Mouse (Mus musculus) left cerebral cortex, postnatal 36 days (tissue): ENCODE measurements at regions not wholly inside any gene's neighbourhood (a gene's known extent, or its start where the extent isn't known, plus 50 kb on each side); places are given as distances from the start of the nearest gene placed in this dataset.

Experiments
- DNase-seq, 2 experiments: peaks; one replicate each; pipeline ENCODE4 v3.0.0; 2021 to 2022; ENCODE audit warnings: low spot score in 2 of 2, mixed read lengths in 1 of 2
- intact Hi-C: fragments of 180-260 bp; cut with DNase I; formaldehyde crosslinking; loops from one replicate; pipeline ENCODE4 v1.15.1; 2025

DNA sequence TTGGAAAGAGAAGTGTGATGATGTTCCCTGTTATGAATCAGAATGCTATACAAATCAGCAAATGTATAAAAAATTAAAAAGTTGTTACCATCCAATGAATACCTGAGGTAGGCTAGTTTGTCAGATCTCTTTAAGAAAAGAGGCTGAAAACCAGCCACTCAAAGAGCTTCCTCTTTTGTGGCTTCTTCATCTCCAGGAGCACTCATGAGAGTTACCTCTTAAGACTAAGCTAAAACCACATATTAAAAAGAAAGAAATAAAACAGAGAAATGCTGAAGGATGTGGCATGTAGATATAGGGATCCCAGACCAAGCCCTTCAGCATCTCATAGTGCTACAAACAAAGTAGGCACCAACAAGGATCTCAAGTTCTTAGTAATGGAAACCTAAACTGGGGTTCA lies 890.9 kb upstream of the Acvr2a start:
- intact Hi-C loops = no loop called here
- no peak for DNase-seq

DNA sequence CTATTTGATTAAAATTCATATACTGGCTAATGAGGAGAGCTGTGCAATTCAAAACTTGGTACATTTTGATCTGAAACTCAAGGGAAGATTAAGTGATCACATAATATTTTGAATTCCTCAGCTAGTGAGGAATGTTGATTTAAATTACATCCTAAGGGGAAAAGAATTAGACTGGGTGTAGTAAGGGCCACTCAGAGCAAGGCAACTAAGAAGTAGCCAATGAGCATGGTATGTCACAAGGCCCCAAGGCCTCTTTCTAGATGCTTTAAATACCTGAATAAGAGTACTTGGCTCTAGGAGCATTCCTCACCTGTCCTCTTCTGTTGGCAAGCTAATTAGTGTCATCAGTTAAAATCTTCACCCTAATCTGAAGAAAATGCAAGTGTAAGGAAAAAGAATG lies 887.3 kb upstream of the Acvr2a start:
- DNase-seq = no peak
- intact Hi-C loops = no loop called here

DNA sequence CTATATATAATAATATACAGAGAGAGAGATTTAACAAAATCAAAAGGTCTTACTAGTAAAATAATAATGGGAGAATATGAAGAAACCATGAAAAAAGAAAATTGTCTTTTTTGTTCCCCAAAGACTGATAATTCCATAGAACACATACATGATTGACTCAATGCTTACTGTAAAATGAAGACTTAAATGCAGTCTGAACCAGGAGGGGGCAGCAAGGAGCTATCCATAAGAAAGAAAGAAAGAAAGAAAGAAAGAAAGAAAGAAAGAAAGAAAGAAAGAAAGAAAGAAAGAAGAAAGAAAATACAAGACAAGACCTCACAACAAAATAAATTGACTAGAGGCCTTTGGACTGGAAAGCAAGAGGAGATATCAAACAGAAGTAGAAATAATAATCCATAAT lies 868.8 kb upstream of the Acvr2a start:
- DNase-seq = no peak
- intact Hi-C loops = no loop called here

DNA sequence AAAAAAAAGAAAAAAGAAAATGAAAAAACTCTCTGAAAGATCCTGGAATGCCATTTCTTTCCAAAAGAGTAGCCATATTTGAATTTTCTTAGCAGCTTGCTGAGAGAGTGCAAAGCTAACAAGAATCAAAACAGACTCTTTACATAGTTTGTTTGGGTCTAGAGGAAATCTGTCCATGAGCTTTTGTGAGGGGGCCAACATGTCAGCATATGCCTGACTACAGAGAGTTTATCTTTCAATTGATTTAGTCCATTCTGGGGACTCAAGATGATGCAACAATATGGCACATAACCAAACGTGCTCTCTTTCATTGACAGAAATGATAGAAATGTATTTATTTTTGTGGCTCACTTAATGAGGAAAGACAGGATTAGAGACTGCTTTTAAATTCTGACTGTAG lies 822.8 kb upstream of the Acvr2a start:
- intact Hi-C loops = no loop called here
- DNase-seq = no peak

DNA sequence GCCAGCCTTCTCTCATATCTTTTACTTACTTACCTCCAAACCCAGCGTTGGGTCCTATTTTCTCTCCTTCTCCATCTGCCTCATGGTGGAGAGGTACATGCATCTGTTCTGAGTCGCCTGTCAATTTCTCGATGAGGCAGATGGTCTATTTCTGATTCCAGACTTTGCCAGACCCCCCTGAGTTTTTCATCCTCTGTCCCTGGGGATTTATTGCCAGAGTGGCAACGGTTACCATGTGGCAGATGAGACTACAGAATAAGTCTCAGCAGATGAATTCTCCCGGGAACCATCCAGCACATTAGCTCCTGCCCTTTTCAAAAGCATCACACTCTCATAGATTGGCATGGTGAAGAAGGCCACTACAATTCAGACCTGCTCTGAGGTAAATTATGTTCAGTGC lies 819.7 kb upstream of the Acvr2a start:
- intact Hi-C loops = no loop called here
- DNase-seq = no peak

DNA sequence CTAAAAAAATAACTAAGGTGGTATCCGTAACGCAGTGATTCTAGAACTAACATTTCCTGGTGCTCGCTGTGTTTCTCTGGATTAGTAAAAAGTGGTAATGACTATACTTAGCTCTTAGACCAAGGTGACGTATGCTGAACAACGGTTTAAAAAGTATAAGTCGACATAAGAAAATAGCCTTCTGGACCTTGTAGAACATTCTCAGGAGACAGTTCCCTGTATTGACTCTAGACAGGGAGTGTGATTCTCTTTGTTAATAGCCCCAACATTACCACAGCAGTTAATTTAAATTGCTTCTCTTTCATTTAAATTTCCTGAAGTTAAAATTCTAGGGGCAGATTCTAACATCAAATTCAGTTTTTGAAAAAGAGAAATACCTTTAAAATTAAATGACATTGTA lies 812.7 kb upstream of the Acvr2a start:
- intact Hi-C loops = no loop called here
- no peak for DNase-seq

- intact Hi-C loops = loop anchor here (2.0 kb wide), 1 partner anchor 881 kb away; no protein-coding TSS in a partner anchor
- DNase-seq = peak in 1 of 2 experiments; percentile 12
Measured at GRCm38 (mm10) chr2:48001800-48002507, 812.0 kb upstream of the Acvr2a start.

DNA sequence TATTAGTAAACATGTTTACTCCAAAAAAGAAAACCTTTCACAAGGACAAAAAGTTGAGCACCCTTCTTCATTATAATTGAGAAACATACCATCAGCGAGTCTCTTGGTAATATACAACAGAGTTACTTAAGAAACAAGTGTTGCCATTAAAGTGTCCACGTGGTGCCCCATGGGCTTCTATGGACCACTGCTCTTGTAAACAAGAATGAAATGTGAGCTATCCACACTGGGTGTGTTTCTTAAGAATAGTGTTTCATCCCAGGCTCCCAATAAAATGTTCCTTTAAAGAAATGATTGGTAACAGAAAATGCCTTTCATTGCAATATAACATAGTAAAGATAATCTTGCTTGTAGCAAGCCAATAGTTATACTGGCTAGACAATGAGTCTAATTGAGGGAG lies 803.6 kb upstream of the Acvr2a start:
- intact Hi-C loops = no loop called here
- DNase-seq = no peak

DNA sequence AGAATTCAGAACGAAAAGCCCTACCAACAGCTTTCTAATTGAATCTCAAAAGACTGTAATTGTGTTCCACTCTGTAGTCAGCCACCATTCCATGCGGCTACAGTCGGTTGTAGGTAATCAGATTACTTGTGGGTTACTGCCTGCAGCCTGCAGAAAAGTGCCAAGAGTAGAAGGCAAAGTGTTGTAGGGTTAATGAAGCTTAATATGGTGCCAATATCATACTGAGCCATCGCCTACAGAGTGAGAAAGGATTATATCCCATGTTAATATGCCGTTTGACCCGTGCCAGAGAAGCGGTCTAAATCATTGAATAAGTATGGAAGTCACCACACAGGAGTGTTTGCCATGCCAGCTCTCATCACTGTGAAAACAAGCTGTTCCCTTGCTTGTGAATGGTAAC lies 786.4 kb upstream of the Acvr2a start:
- no peak for DNase-seq
- intact Hi-C loops = no loop called here

GRCm38 (mm10) chr2:48061375-48061774 lies 752.5 kb upstream of the Acvr2a start:
- no peak for DNase-seq
- intact Hi-C loops = no loop called here

DNA sequence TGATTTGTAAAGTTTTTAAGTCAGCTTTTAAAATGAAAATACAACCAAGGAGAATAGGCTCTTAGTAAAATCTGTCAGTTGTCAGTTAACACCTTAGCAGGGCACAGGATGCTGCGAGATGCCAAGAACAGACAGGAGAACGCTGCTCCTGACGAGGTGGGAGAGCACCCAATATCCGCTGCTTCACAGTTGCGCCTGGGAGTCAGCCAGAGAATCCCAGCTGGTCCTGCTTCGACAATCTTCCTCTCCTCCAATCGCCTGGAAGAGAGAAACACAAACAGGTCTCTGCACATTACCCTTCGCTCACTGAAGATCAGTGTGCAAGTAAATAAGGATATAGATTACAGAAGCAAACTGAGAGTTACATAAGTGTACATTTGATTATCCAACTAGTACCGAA lies 750.5 kb upstream of the Acvr2a start:
- DNase-seq = peak; percentile 30
- intact Hi-C loops = no loop called here

DNA sequence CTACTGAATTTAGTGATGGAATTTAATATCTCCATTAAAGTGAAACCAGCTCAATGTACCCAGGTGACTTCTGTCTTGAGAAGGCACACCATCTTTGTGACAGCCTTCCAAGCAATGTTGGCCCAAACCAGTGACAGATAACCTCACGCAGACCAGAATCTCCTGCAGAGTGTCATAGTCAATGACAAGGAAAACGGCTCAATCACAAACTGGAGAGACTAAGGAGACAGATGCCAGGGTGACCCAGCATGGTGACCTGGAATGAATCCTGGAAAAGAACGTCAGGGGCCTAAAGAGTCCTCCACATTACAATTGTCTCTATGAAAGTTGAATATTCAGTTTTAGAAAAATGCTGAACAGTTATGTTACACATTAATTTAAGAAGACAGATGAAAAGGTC lies 748.7 kb upstream of the Acvr2a start:
- intact Hi-C loops = no loop called here
- no peak for DNase-seq

GRCm38 (mm10) chr2:48082120-48082799 lies 731.6 kb upstream of the Acvr2a start:
- DNase-seq = no peak
- intact Hi-C loops = no loop called here

GRCm38 (mm10) chr2:48098287-48098686 lies 715.6 kb upstream of the Acvr2a start:
- no peak for DNase-seq
- intact Hi-C loops = no loop called here

DNA sequence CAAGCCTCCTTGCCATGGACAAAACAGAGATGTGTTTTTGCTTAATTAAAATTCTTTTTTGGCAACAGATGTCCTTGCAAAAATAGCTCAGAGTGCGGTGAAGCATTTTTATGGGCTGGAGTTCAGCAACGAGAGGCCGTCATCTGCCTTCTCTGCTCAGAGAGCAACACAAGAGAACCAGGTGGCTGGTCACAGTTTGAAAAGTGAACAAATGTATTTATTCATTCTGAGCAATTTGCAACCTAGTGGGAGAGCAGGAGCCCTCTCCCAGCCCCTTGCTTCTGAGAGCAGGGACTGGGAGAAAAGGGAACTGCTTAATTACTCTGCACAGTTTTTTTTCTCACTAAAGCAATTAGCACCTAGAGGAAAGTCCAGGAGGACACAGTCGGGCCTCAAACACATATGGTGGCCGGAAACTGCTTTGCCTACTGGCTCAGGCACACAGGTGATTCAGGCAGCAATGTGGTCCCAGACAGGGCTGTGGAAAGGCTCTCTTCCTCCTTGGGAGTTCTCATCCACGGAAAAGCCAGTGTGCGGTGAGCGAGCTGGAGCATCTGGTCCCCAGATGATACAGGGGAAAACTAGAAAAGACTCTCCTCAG lies 714.9 kb upstream of the Acvr2a start:
- DNase-seq = peak; percentile 20 to 41
- intact Hi-C loops = no loop called here

GRCm38 (mm10) chr2:48123662-48124061 lies 690.2 kb upstream of the Acvr2a start:
- no peak for DNase-seq
- intact Hi-C loops = no loop called here

DNA sequence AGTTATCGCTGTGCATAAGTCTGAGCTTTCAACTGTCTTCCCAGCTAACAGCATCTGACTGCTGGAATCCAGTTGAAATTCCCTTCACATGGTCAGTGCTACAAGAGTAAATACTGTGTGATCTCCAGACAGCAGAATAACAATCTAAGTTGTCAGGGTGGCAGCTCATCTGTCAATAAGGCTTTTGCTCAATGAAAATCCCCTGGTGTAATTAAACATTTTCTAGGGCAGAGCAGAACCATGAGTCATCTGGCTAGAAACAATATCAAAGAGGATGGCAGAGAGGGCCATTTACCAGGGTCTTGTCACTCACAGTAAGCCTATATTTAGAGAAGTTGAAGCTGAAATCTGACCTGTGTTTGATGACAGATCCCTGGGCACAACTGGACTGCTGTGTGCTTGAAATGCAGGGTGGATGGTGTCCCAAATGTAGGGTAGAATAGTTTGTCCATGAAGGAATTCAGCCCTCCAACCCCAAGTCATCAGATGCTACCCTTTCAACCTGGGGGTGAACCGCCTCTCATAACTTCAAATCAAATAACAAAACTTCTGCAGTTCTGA lies 675.8 kb upstream of the Acvr2a start:
- no peak for DNase-seq
- intact Hi-C loops = no loop called here

DNA sequence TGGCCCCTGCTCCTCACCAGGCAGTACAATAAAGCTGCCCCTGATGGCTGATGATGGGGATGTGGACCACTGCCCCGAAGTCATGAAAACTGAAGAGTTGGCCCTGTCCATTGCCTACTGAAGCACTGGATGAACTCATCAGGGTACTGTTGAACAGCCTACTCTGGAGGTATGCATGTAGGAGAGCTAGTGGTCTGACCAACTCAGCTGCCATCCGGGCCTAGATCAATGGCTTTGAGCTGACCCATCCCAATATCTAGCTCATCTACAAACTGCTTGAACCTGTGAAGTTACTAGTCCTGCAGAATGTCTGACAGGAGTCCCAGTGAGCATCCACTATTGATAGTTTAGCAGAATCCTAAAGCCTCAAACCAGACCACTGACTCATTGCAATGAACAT lies 672.6 kb upstream of the Acvr2a start:
- intact Hi-C loops = no loop called here
- no peak for DNase-seq

GRCm38 (mm10) chr2:48154706-48155105 lies 659.2 kb upstream of the Acvr2a start:
- DNase-seq = no peak
- intact Hi-C loops = no loop called here

DNA sequence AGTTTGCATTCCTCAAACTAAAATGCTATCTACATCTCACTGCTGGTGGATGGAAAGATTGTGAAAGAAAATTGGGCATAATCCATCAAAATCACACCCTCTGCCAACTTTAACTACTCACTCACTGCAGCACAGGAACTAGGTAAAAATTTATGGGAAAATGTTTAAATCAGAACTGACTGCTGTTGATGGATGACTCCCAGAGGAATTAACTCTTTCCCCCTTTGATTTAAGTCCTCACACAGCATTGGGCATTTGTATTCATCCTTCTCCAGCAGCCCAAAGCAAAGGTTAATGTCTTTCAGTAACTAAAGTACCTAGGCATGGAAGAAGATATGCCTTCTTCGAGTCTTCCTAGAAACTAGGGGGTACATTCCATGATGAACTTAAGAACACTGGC lies 641.3 kb upstream of the Acvr2a start:
- DNase-seq = no peak
- intact Hi-C loops = no loop called here

DNA sequence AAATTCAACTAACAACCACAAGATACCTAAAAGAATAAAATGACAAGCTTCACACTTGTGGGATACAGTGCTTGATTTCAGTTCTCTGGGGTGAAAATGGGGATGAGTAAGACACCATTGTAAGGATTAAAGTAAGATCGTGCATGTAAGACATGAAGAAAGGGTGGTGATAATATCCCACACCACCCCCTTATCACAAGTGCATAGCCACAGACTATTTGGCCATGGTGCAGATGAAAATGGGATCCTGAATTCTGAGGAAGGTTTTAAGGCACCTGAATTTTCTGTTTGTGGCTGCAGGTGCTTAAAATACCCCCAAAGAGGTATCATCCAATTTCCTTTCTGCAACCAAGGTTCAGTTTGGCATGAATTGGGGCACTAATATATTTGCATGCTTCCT lies 627.7 kb upstream of the Acvr2a start:
- intact Hi-C loops = no loop called here
- DNase-seq = no peak
